Mouse (Mus musculus): ENCODE measurements around the gene Uaca.

DNA sequence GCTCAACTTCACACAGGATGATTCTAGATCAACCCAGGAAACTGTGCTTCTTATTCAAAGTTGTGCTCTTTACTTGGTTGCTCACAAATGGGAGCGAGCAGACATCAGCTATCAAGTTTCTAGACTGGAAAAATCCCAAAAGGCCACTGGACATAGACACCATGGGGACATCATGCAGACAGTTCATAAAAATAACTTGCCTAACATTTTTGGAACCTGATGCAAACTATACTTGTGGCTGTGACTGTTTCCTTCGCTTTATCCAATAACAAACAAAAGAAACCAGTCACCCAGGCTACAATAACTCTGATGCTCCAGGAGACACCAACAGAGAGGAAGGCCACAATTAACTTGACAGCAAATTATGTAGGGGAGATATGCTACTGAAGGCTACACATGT, 4.1 kb upstream of the Uaca start:
- no peak for TF ChIP-seq CTCF (IDR thresholded peaks at IDR 0.05; ENCODE audit: extremely low read depth, insufficient read depth, insufficient read length, insufficient replicate concordance)
- TF ChIP-seq POLR2A (IDR thresholded peaks at IDR 0.05; ENCODE audit: low read depth, low read length), result no peak
